Mouse (Mus musculus): Measurements from ENCODE around the gene Unc93a.
"Not testable (repeated sequence)": the region's sequence is repeated elsewhere in the genome, so short reads cannot be mapped to it uniquely, and the experiment has no call there.

Unc93a gene

DNA sequence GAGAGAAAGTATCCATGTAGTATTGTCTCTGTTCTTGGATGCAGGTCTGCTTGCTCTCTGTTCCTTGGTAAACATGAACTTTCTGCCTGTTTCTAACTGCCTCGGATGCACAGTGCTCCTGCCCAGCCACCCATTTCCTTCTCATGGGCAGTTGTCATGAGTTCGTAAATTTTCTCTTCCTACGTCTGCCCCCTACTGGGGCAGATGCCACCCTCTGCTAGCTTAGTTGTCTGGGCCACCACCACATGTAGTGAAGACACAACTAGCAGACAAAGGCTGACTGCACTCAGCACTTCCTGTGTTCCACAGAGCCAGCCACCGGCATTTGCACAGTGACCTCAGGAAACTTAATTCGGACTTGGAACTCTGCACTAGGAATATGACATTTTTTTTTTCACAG lies 62.4 kb downstream of the Unc93a start:
- not testable (repeated sequence) for DNase-seq (ENCODE audit: low read depth, low spot score)

DNA sequence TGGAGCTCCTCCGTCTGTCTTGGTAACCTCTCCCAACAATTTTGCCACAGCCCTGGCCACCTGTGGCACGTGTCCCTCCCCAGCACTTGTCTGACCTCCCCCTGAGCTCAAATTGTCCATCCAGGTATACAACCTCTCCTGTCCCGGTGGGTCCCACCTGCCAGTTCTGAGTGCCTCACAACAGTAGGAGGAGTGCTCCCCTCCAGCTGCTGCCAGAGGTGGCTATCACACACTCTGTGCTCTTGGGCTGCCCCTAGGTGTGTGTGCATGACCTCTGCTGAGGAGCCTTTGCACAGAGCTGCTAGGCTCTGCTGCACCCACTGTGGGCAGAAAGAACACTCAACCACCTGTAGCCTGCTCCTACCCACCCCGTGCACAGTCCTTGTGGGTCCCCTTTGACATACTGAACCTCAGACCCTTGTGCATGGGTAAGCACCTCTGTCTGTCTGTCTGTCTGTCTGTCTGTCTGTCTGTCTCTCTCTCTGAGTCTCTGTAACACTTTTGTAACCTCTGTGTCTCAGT lies 63.7 kb downstream of the Unc93a start:
- DNase-seq (ENCODE audit: low read depth, low spot score) = not testable (repeated sequence)

DNA sequence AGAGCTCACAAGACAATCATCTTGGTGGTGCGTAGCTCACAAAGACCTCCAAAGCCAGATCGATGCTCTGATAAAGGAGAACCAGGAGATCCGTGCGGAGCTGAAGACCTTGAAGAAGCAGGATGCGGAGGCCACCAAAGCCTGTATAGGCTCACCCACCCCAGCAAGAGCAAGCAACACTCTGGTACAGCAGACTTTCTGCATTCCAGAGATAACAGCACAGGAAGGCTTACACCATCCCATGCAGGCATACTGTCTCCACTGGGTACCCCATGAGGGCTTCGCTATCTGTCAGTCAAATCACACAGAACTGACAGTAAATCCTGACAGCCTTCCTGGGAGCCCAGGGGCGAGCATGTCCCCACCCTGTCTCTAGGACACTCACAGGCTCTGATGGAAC lies 68.7 kb downstream of the Unc93a start:
- DNase-seq (ENCODE audit: low read depth, low spot score) = not testable (repeated sequence)

DNA sequence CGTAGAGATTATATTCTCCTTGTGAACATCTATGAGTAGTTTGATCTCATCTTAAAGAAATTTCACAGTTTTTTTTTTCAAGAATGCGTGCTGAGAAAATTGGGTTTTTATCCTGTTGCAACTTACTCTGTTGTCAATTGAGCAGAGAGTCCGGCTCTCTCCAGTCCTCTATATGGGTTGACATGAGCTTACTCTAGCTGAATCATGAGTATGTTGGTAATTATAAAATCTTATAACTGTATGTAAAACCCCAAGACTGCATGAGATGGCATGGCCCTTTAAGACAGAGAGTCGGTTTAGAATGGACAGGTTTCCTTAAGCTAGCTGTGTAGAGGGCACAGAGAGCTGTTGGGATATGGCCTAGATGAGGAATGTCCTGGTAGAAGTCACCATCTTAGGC lies 70.8 kb downstream of the Unc93a start, which contains the start of gene Tcp10b:
Gene Tcp10b (plus strand): TSS at position 301 of the 400 bp plus-strand sequence.
- not testable (repeated sequence) for DNase-seq (ENCODE audit: low read depth, low spot score)
